Mouse (Mus musculus) right cerebral cortex, postnatal 36 days (tissue): ENCODE measurements around the gene Fbxw7.
A peak's percentile ranks its signal among the peaks of the same experiment; 100 is the strongest.

Experiments used
- DNase-seq, 2 experiments: peaks; one replicate each; pipeline ENCODE4 v3.0.0; 2022; ENCODE audit warnings: low spot score in 2 of 2, mixed read lengths in 1 of 2

Gene Fbxw7

GRCm38 (mm10) chr3:85024817-85025705, 210.0 kb downstream of the Fbxw7 start:
- peak; percentile 78 to 81 for DNase-seq
